Mouse (Mus musculus): Measurements from ENCODE around the gene Hipk2. TPM values are rescaled to one million over a fixed set of nuclear protein-coding genes. Genes with fewer than 3 reads are reported as not detected.

Hipk2 gene
- polyA plus RNA-seq, 1 experiment from 2014 or later: 34.6 TPM

GRCm38 (mm10) chr6:38823164-38823563 lies 52.8 kb downstream of the Hipk2 start:
- no peaks in the 10 kb centered on the region for H3K27me3 ChIP-seq

GRCm38 (mm10) chr6:38821686-38822085 lies 54.3 kb downstream of the Hipk2 start:
- Histone ChIP-seq H3K4me1 (replicated peaks) (0 out of 2 replicates have a peak, but pooled peaks cover under 1% of the 10 kb centered on the region), H3K27me3 (no peaks in the 10 kb centered on the region), H3K9ac (no peak overlapping the region), H3K27ac (replicated peaks) (no peak overlapping the region), H3K9me3 (no peaks in the 10 kb centered on the region), H3K36me3 (peaks cover 18% of the 10 kb centered on the region), H3K4me3 (no peak overlapping the region), H3K4me2 (no peak overlapping the region)
- 91% methylated on average over 2 of the region's 2 CpGs for WGBS
- ATAC-seq (ENCODE audit: low FRiP score, low read depth): no peak

More at GRCm38 (mm10) chr6:38823164-38823563, 52.8 kb downstream of the Hipk2 start:
- Histone ChIP-seq H3K9me3 (no peaks in the 10 kb centered on the region), H3K36me3 (peaks cover 10% of the 10 kb centered on the region), H3K4me2 (no peak overlapping the region), H3K9ac (no peak overlapping the region), H3K4me1 (replicated peaks) (no peaks in the 10 kb centered on the region), H3K27ac (replicated peaks) (no peak overlapping the region), H3K4me3 (no peak overlapping the region)
- no peak for ATAC-seq (ENCODE audit: low FRiP score, low read depth)
- 97% methylated on average over 4 of the region's 4 CpGs for WGBS

- Histone ChIP-seq H3K4me3 (no peak overlapping the region), H3K9ac (no peak overlapping the region), H3K4me2 (no peak overlapping the region), H3K27me3 (no peaks in the 10 kb centered on the region), H3K36me3 (peaks cover 18% of the 10 kb centered on the region), H3K27ac (replicated peaks) (no peak overlapping the region), H3K4me1 (replicated peaks) (0 out of 2 replicates have a peak, but pooled peaks cover 8% of the 10 kb centered on the region), H3K9me3 (no peaks in the 10 kb centered on the region)
- no peak for ATAC-seq (ENCODE audit: low FRiP score, low read depth)
- 93% methylated on average over 1 of the region's 1 CpGs for WGBS
Measured at GRCm38 (mm10) chr6:38820862-38821261, 55.1 kb downstream of the Hipk2 start.

GRCm38 (mm10) chr6:38816216-38816615 lies 59.7 kb downstream of the Hipk2 start:
- Histone ChIP-seq H3K4me2 (no peak overlapping the region), H3K9ac (no peak overlapping the region), H3K4me1 (replicated peaks) (peaks cover 8% of the 10 kb centered on the region; the same call in 1 of the 2 replicates), H3K36me3 (peaks cover 18% of the 10 kb centered on the region), H3K9me3 (no peaks in the 10 kb centered on the region), H3K27ac (replicated peaks) (peak overlapping the region; percentile 59; the same call in 1 of the 2 replicates), H3K4me3 (no peak overlapping the region), H3K27me3 (no peaks in the 10 kb centered on the region)
- 90% methylated on average over 1 of the region's 1 CpGs for WGBS
- no peak for ATAC-seq (ENCODE audit: low FRiP score, low read depth)

- peaks cover 8% of the 10 kb centered on the region; the same call in 1 of the 2 replicates for H3K4me1 ChIP-seq (replicated peaks)
- H3K27ac ChIP-seq (replicated peaks): peak overlapping the region; percentile 59; the same call in 1 of the 2 replicates
- no peak overlapping the region for H3K4me2 ChIP-seq
- H3K27me3 ChIP-seq: no peaks in the 10 kb centered on the region
- H3K9me3 ChIP-seq: no peaks in the 10 kb centered on the region
- peaks cover 18% of the 10 kb centered on the region for H3K36me3 ChIP-seq
- no peak overlapping the region for H3K4me3 ChIP-seq
- no peak overlapping the region for H3K9ac ChIP-seq
- no peak for ATAC-seq (ENCODE audit: low FRiP score, low read depth)
- WGBS: 53% methylated on average over 2 of the region's 2 CpGs
Measured at GRCm38 (mm10) chr6:38815582-38815981, 60.4 kb downstream of the Hipk2 start.

GRCm38 (mm10) chr6:38814690-38815089 lies 61.3 kb downstream of the Hipk2 start:
- Histone ChIP-seq H3K4me1 (replicated peaks) (peaks cover 8% of the 10 kb centered on the region; the same call in 1 of the 2 replicates), H3K27ac (replicated peaks) (no peak overlapping the region), H3K9me3 (no peaks in the 10 kb centered on the region), H3K27me3 (no peaks in the 10 kb centered on the region), H3K4me3 (no peak overlapping the region), H3K36me3 (peaks cover 18% of the 10 kb centered on the region), H3K4me2 (no peak overlapping the region), H3K9ac (no peak overlapping the region)
- WGBS: 94% methylated on average over 2 of the region's 2 CpGs
- ATAC-seq (ENCODE audit: low FRiP score, low read depth): no peak

- Histone ChIP-seq H3K4me1 (replicated peaks) (peaks cover 6% of the 10 kb centered on the region; the same call in 1 of the 2 replicates), H3K4me2 (no peak overlapping the region), H3K27me3 (no peaks in the 10 kb centered on the region), H3K36me3 (no peaks in the 10 kb centered on the region), H3K27ac (replicated peaks) (no peak overlapping the region), H3K9me3 (no peaks in the 10 kb centered on the region), H3K9ac (no peak overlapping the region), H3K4me3 (no peak overlapping the region)
- 84% methylated on average over 4 of the region's 4 CpGs for WGBS
- ATAC-seq (ENCODE audit: low FRiP score, low read depth): no peak
Measured at GRCm38 (mm10) chr6:38811459-38812145, 64.4 kb downstream of the Hipk2 start.

GRCm38 (mm10) chr6:38810121-38810475 lies 65.9 kb downstream of the Hipk2 start:
- H3K27me3 ChIP-seq: no peaks in the 10 kb centered on the region
- no peaks in the 10 kb centered on the region for H3K9me3 ChIP-seq
- H3K36me3 ChIP-seq: no peaks in the 10 kb centered on the region
- no peak overlapping the region for H3K4me2 ChIP-seq
- no peak overlapping the region for H3K4me3 ChIP-seq
- WGBS: 71% methylated on average over 2 of the region's 2 CpGs
- no peak overlapping the region for H3K9ac ChIP-seq
- ATAC-seq (ENCODE audit: low FRiP score, low read depth): no peak
- no peaks in the 10 kb centered on the region for H3K4me1 ChIP-seq (replicated peaks)
- H3K27ac ChIP-seq (replicated peaks): no peak overlapping the region

- H3K4me1 ChIP-seq (replicated peaks): no peaks in the 10 kb centered on the region
- no peaks in the 10 kb centered on the region for H3K27me3 ChIP-seq
- H3K27ac ChIP-seq (replicated peaks): no peak overlapping the region
- ATAC-seq (ENCODE audit: low FRiP score, low read depth): no peak
- no peak overlapping the region for H3K4me3 ChIP-seq
- H3K4me2 ChIP-seq: no peak overlapping the region
- no peaks in the 10 kb centered on the region for H3K36me3 ChIP-seq
- WGBS: 76% methylated on average over 10 of the region's 10 CpGs
- no peak overlapping the region for H3K9ac ChIP-seq
- H3K9me3 ChIP-seq: no peaks in the 10 kb centered on the region
Measured at GRCm38 (mm10) chr6:38809396-38810120, 66.4 kb downstream of the Hipk2 start.

GRCm38 (mm10) chr6:38808317-38808716 lies 67.6 kb downstream of the Hipk2 start:
- Histone ChIP-seq H3K9me3 (no peaks in the 10 kb centered on the region), H3K4me2 (no peak overlapping the region), H3K4me3 (no peak overlapping the region), H3K9ac (no peak overlapping the region), H3K36me3 (no peaks in the 10 kb centered on the region), H3K27me3 (no peaks in the 10 kb centered on the region), H3K4me1 (replicated peaks) (peaks cover 4% of the 10 kb centered on the region; the same call in 1 of the 2 replicates), H3K27ac (replicated peaks) (no peak overlapping the region)
- WGBS: 93% methylated on average over 4 of the region's 4 CpGs
- ATAC-seq (ENCODE audit: low FRiP score, low read depth): no peak

GRCm38 (mm10) chr6:38806963-38807445 lies 69.0 kb downstream of the Hipk2 start:
- Histone ChIP-seq H3K4me2 (no peak overlapping the region), H3K27me3 (no peaks in the 10 kb centered on the region), H3K9ac (no peak overlapping the region), H3K27ac (replicated peaks) (no peak overlapping the region), H3K9me3 (no peaks in the 10 kb centered on the region), H3K4me1 (replicated peaks) (peaks cover 12% of the 10 kb centered on the region), H3K4me3 (no peak overlapping the region), H3K36me3 (no peaks in the 10 kb centered on the region)
- no peak for ATAC-seq (ENCODE audit: low FRiP score, low read depth)
- 88% methylated on average over 4 of the region's 4 CpGs for WGBS

- WGBS: 83% methylated on average over 2 of the region's 2 CpGs
Measured at GRCm38 (mm10) chr6:38805612-38806011, 70.4 kb downstream of the Hipk2 start.

More at GRCm38 (mm10) chr6:38805612-38806011, 70.4 kb downstream of the Hipk2 start:
- Histone ChIP-seq H3K9me3 (no peaks in the 10 kb centered on the region), H3K4me1 (replicated peaks) (peaks cover 15% of the 10 kb centered on the region), H3K9ac (no peak overlapping the region), H3K27ac (replicated peaks) (no peak overlapping the region), H3K27me3 (no peaks in the 10 kb centered on the region), H3K4me3 (no peak overlapping the region), H3K4me2 (no peak overlapping the region), H3K36me3 (no peaks in the 10 kb centered on the region)
- no peak for ATAC-seq (ENCODE audit: low FRiP score, low read depth)

All from hindbrain, embryonic 15.5 days (tissue).